Mouse (Mus musculus) frontal cortex, postnatal 25 days (tissue): ENCODE results near the gene Pon3.

Source experiments
- DNase-seq, 2 experiments: peaks; one replicate each; pipeline ENCODE4 v3.0.0; 2022; ENCODE audit warnings: low spot score in 2 of 2

Gene Pon3

DNA sequence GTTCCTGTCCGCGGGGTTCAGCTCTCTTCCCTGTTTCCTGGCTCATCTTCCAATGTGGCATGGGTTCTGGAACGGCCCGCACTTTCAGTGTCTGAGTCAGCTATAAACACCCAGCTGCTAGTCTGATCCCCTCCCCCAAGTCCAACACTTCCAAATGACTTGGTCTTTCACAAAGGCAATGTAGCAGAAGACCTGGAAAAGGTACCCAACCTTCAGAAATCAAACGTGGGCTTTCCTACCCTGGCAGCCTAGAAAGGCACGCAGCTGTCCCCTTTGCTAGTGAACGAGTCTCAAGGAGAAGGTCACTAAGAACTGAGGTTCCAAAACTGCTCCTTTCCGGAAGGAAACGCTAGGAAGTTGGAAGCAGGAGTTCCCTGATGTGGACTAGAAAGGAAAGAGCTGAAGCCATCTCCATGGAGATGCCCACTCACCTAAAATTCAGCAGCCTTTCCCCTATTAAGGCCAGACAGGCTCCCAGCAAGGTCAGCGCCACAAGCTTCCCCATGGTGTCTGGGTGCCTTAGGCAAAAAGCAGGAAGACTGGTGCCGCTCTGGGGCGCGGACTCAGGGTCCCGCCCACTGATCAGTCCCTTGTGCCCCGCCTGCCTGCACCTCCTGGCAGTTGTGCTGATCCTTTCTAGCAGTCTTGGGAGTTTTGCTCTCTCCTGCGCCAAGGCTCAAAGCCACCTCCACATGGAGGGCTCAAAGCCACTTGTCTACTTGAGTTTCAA is at the start of gene Pon3:
TSS of gene Pon3 (minus strand) at position 565 of the 730 bp plus-strand sequence.
- DNase-seq: no peak

DNA sequence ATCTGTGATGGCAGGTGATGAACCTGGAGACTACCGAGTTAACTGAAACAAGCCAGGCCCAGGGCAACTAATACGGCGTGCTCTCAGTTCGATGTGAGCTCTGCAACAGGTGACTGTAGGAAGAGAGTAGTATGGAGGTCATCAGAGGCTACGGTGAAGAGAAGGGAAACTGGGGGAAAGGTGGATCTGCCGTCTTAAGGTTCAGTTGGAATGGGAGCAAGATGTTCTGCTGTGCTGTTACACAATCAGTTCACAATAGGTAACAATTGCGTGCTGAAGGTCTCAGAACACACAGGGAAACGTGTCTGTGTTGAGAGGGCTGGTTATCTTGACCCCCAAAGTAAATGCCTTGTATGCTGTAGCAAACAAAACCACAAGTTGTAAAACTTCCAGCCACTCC is 48.9 kb upstream of the Pon3 start:
- DNase-seq: no peak

DNA sequence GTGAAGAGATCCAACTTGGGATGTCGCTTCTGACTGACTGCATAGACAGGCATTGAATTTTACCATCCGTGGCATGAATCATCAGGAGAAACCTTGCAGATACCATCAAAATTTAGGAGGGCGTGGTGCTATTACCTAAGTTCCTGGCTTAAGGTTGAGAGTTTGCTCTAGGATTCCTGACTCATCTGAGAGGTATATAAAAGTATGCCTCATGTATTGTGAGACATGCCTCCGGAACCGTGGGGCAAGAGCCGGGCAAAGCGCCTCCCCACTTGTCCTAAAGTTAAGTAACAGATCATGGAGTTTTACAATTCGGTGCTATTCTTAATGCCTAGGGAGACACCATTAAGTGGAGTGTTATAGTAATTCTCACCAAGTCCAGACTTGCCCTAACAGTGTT is 44.5 kb upstream of the Pon3 start:
- no peak for DNase-seq

DNA sequence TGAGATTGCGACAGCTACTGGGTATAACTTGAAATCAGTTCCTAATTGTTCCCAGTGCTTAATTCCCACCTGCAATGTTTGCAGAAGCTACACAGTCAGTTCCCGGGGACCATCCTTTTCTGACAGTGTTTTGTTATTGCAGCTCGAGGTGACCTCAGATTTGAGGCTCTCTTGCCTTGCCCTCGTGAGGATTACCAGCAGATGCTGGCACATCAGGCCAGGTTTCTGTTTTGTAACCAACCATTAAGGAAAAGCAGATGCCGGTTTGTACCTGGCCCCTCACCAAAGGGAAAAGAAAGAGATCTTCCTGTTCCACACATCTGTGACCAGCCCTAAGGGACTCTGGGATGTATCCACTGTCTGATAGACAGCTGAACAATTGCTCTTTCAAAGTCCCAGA is 43.5 kb upstream of the Pon3 start:
- no peak for DNase-seq

DNA sequence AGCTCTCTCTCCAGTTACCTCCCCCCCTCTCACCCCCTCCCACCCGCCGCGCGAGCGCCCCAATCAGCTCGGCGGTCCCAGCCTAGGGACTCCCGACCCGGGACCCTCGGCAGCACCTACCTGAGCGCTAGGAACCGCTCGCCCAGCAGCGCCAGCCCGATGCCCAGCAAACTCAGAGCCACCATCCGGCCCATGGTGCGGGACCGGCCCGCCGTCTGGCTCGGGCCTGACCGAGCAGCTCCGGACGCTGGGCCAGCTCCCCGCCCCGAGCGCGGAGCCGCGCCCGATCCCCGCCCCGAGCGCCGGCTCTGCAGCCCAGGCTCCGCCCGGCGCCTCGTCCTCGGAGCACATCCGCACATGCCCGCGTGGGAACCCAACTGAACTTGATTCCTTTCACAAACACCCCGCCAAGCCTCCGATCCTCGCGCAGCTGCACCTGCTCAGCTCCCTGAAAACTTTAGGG is 42.0 kb upstream of the Pon3 start, which contains the start of gene Pon2:
TSS of gene Pon2 (minus strand) at position 364 of the 463 bp plus-strand sequence.
- peak; percentile 12 to 22 for DNase-seq

DNA sequence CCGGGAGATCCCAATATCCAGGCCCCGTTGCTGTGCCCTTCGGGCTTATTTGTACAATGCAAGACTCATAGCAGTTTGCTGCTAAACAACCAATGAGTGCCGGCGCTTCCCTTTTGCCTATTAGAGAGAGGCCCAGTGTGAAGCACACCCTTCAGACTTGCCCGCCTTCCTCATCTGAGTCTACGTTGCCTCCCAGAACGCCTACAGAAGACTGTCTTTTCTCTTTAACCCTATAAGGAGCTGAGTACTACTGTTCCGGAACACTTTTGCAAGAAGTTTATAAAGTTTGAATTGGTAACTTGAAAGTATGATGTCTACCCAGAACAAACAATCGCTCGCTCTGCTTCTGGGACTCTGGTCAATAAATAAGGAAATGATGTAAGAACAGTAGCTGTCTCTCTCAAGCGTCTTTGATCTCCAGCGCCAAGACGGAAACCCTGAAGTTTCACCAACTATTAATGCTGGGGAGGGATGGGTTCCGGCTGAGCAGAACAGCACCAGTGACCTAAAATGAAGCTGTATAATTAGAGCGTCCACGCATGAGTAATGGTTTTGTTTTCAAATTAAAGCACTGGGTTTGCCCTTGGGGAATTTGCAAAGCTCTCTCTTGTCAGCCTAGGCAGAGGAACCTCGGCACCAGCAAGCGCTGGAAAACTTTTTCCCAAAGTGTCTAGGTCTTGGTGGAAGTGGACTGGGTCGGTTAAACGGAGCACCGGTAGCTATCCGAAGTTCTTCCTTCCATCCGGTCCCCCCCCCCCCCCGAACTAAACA is 41.4 kb upstream of the Pon3 start:
- no peak for DNase-seq

DNA sequence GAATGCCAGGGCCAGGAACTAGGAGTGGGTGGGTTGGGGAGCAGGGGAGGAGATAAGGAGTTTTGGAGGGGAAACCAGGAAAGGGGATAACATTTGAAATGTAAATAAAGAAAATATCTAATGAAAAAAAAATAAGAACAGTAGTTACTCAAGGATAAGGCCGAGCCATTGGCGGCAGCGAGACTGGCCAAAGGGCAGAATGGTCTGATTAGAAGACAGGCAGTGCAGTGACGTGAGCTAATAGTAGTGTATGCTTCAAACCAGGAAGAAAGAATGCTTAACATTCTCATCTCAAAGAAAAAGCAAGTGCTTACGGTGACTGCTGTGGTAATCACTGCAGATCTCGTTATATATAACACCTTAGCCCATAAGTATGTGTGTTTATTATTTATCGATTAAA is 40.0 kb upstream of the Pon3 start:
- no peak for DNase-seq

DNA sequence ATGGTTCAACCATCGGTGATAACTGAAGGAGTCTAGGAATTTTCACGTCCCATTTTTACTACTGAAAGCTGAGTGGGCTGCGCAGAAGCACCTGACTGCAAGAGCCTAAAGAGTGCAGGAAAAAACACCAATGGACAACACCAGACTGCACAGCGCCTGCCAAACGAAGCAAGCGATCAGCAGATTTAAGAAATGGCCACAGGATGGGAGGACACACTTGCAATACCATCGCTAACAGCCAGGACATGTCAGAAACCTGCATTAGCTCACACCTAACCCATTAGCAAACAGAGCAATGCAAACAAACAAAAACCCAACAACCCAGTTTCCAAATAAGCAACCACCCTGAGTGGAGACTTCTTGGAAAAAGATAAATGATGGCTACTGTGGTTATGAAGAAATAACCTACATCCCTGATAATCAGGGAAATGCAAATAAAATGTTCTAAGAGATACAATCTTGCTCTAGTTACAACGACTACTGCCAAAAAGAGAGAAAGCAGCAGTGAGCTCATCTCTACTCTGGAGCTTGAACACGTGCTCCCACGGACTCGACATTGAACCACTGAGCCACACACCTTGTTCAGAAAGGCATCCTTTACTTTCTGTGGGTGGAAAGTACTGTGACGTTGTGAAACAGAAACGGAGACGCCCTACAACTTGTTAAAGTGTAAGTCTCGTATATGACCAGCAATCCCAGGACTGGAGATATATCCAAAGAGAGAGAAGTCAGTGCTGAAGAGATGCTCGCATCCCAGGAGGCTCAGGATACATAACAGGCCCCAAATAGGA is 38.8 kb upstream of the Pon3 start:
- no peak for DNase-seq

DNA sequence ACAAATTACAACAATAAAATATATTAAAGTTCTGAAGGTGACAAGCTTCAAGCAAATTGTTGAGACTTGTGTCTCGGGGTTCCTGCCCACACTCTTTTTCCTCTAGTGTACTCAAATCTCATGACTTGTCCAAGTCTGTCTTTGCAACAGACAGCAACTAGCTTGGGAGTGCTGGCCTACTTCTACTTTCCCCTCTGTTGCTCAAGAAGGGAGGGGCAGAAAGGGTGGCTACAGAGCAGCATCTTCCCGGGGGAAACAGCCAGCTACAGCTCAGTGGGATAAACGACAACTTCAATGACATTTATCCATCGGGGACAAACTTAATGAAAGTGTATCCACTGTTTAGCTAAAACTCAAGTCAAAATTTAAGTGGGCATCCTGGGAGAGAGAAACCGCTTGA is 36.8 kb upstream of the Pon3 start:
- no peak for DNase-seq

DNA sequence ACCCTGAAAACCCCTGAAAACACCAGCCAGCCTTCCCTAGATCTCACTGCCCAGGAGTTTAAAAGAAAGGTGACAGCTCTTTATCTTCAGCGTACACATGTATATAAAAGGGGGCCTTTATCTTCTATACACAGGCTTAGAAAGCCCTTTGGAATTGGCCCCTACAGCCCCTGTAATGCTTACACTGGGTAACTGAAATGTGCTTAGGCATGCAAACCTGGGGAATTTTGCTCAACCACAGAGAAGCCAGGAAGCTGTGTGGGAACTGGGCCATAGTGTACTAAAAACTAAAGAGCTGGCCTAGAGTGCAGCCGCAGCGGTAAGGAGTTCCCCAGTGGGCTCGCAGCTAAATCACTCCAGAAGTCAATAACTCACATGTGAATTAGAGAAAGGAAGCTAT is 35.4 kb upstream of the Pon3 start:
- DNase-seq: no peak

DNA sequence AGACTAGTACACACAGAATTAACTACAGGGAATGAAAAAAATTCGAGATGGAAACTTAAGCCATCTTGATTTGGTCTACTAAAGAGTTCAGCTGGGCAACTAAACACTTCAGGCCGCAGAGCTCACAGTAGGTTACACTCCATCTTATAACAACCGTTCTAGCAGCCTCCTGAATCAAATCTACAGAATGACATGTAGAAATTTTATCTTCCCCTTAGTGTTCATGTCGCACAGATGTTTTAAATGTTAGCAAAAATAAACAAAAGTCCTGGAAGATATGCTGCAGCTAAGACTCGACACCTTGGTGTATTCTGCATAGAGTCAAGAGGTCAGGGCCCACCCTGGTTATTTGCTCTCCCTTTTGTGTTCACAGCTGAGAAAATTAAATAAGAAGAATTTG is 31.8 kb upstream of the Pon3 start:
- no peak for DNase-seq

DNA sequence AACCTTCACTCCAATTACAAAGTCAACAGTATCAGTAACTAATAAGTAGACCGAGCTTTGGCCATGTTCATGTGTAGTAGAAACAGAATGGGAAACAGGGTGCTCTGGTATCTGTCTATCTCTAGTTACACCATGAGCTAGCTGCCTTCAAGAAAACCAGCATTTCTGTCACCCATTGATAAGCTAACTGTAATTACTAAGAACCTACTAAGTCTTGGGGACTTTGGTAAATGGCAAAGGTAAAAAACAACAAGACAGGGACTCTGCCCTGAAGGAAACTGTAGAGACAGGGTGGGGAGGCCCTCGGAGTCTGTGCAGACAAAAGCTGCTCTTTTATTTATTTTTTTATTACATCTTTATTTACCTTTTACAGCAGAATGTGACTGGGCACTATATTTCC is 31.3 kb upstream of the Pon3 start:
- no peak for DNase-seq

DNA sequence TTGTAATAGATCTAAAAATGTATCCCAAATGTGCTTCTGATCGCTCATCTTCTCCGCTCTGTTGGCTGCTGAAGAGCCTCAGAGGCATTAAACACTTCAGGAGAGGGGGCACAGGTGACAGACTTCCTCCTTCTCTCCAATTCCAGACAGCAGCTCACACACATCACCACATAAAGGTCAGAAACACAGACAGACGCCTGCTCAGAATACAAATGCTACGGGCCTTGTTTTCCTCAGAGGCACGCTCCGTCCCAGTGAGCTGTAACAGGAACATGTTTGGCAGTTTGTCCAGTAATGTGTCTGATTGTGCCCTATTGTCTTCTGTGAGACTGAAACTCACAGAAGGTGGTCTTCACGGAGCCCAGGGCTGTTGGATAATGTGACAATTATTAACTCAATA is 26.3 kb upstream of the Pon3 start:
- no peak for DNase-seq

DNA sequence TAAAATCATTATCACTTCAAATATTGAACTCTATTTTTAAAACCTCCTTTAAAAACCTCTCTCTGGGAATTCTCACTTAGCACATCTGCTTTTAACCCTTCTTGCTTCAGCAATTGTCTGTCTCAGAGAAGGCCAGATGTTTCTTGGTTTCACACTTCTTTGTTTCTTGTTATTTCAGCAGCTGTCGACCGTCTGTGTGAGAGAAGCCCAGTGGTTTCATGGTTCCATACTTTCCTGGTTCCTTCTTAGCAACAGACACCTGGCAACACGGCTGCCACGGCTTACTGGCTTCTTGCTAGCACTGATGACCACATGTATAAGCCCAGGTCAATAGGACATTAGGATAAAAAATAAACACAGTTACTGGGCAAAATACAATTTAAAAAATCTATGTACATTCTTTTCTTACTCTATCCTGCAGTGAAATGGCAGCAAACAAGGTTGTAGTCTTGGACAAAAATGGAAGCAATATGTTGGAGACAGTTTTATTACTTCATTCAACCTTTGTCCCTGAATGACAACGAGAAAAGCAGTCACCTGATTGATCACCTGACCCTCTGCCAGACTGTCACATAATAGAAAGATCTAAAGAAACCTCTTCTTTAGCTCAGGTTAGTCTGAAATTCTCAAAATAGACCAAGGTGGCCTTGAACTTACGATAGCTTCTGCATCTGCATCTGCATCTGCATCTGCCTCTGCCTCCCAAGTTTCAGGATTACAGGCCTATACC is 24.7 kb upstream of the Pon3 start:
- DNase-seq: no peak

DNA sequence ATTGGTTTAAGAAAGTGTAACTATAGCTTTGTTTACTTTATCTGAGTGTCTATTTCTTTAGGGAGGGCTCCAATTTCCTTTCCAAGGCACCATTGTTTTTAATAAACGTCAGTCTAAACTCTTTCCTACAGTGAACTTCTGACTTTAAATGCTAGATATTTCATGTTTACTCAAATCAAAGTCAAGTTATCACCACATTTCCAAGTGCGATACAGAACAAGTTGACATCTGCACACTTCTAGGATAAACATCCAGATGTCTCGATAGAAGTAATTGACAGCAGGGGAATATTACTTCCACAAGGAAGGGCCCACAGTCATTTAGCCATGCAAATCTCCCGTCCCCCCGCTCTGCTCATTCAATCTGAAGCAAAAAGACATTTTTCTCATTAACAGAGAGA is 21.9 kb upstream of the Pon3 start:
- DNase-seq: no peak

DNA sequence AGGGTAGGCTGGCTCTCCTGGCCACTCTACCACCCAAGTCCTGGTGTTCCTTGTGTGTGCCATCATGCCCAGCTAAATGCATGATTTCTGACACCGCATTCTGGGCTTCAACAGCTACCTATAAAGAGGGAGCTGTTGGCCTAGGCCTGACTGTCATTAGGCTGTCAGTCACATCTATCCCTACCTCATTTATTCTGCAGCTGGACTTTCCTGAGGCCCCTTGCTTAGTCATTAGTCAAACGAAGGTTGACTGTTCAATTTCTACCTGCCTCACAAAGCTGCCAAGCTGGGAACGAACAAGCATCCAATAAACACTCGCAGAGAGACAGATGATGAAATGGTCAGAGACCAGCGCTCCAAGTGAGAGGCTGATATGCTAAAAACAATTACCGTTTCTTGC is 13.6 kb upstream of the Pon3 start:
- DNase-seq: no peak

DNA sequence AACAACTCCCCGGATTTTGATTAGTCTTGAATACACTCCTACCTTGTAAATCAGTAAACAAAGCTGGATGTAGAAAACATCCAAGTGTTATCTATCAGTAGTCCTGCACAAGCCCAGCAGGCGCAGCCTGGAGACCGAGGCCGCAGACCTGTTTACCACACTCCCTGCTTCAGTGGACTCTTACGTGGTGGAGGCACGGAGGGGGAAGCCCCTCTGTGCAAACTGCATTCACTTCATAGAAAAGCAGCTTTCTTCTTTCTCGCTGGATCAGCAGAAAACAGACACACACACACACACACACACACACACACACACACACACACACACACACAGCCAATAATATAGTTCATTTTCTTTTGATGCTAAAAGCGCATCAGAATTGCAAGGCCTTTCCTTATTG is 8.7 kb upstream of the Pon3 start:
- no peak for DNase-seq

DNA sequence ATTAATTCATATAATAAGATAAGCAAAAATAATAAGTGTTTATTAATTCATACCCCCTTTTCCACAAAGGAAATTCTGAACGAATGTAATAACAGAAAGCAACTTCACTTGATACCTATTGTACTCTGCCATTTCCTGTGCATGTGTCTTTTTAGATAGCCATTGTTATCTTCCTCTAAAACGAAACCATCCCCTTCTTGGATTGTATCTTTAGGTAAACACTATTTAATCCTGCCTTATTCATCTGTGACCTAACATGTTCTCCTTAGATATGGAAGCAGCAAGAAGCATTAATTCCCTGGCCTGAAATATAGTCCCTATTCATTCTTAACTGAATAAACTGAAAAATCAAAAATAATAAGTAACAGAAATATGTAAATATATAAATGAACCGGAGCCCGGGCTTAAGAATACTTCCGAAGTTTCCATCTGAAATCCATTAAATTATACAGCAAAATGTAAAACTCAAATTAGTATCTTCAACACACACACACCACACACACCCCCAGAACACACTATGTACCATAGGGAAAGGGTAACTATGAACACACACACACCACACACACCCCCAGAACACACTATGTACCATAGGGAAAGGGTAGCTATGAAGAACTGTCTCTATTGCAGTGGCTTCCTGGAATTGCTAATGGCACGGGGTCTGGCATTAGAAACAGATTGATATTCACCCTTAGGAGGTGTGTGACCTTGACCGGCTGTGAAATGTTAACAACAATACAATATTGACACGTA is 7.3 kb upstream of the Pon3 start:
- DNase-seq: no peak

DNA sequence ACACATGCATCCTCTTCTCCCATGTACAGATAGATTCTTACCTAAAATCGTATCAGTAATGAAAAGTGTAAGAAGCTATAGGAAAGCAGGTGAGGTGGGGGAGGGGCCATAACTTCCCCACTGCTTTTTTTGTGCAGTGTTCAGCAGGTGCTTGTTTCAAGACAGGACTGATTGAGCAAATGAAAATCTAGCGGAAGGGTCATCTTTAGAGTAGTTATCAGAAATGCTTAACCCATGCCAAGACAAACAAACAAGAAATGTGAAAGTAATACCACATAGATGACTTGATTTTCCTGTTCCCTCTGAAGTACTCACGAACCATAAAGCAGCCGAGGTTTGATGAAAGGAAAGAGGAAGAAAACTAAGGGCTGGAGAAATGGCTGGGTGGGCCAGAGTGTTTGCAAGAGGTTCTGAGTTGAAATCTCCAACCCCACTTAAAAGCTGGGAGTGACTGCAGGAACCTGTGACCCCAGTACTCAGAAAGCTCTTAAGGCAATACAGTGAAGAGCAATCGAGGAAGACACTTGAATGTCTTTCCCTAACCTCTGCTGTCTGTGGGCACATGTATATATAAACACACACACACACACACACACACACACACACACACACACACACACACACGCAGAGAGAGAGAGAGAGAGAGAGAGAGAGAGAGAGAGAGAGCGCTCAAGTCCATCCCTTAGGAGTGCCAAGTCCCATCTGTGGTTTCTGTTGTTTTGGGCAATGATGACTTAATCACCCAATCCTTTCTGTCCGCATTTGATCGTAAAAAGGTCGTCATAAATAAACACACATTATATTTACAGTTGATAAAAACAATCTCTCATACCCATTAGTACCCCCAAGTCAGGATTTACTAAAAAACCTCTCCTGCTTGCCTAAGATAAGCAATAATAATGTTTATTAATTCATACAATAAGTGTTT is 6.5 kb upstream of the Pon3 start:
- no peak for DNase-seq

DNA sequence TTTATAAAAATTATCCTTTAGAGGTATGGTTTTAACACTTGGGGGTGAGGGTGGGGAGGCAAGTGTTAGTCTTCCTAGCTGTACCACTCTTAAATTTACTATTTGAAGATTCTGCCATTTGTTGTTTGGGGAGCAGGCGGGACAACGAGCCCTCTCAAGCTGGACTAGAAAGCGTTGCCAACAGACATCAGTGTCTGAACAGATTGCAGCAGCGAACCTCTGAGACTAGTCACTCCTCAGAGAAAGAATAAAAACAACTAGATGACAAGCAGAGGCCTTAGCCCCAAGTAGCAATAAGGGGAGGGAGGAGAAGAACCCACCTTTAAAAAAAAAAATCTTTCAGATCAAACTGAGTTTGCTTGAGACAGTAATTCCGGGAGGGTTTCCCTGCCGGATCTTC is 795 bp downstream of the Pon3 start:
- DNase-seq: no peak
